Mouse (Mus musculus) midbrain, embryonic 14.5 days (tissue): ENCODE measurements at regions not wholly inside any gene's neighbourhood (a gene's known extent, or its start where the extent isn't known, plus 50 kb on each side); places are given as distances from the start of the nearest gene placed in this dataset.

ENCODE experiments used
- ATAC-seq: fragments of 200-750 bp; cut with Nextera tagmentation; 2 replicates; pipeline ENCODE4 v1.8.0; 2017; ENCODE audit warnings: moderate number of reproducible peaks, moderate library complexity; ENCODE audit not compliant: low FRiP score, low TSS enrichment
- DNase-seq: peaks from one replicate; pipeline ENCODE4 v3.0.0-alpha.2; 2015
- H3K27ac ChIP-seq: fragments of 300-500 bp; sonication (generic); replicated peaks from 2 replicates; pipeline ENCODE4 v1.5.1; 2014; ENCODE audit warnings: mild to moderate bottlenecking, low read depth, low read length, moderate library complexity
- H3K27me3 ChIP-seq: fragments of 300-500 bp; sonication (generic); 2 replicates; pipeline ENCODE4 v1.6.1; 2014; ENCODE audit warnings: low read length, control low read depth, mixed read lengths; ENCODE audit not compliant: control insufficient read depth, insufficient read depth
- H3K36me3 ChIP-seq: fragments of 300-500 bp; sonication (generic); 2 replicates; pipeline ENCODE4 v1.6.1; 2014; ENCODE audit warnings: low read length, control low read depth; ENCODE audit not compliant: control insufficient read depth, insufficient read depth
- H3K4me1 ChIP-seq: fragments of 300-500 bp; sonication (generic); 2 replicates; pipeline ENCODE4 v1.6.1; 2014; ENCODE audit warnings: mild to moderate bottlenecking, antibody characterized with exemption, low read length, control low read depth; ENCODE audit not compliant: control insufficient read depth, insufficient read depth
- H3K4me2 ChIP-seq: fragments of 300-500 bp; sonication (generic); 2 replicates; pipeline ENCODE4 v1.6.1; 2014; ENCODE audit warnings: mild to moderate bottlenecking, low read length, moderate library complexity
- H3K4me3 ChIP-seq: fragments of 300-500 bp; sonication (generic); replicated peaks from 2 replicates; pipeline ENCODE4 v1.5.1; 2014; ENCODE audit warnings: low read depth, low read length
- H3K9ac ChIP-seq: fragments of 300-500 bp; sonication (generic); replicated peaks from 2 replicates; pipeline ENCODE4 v1.6.1; 2014; ENCODE audit warnings: mild to moderate bottlenecking, low read length, moderate library complexity
- H3K9me3 ChIP-seq: fragments of 300-500 bp; sonication (generic); 2 replicates; pipeline ENCODE4 v1.6.1; 2016; ENCODE audit warnings: low read length, control low read depth, mixed read lengths; ENCODE audit not compliant: control insufficient read depth
- WGBS: fragments of 180-500 bp; shearing (Covaris S2); extraction: QIAGEN DNeasy Blood & Tissue Kit; methylation state at CpG from one replicate; pipeline ENCODE4 v1.1.7; 2014; 5-methylcytosine and 5-hydroxymethylcytosine counted together

- ATAC-seq (no peak), DNase-seq (no peak)
- no peak overlapping the region for H3K4me3 ChIP-seq
- no peaks in the 10 kb centered on the region for H3K9me3 ChIP-seq
- no peaks in the 10 kb centered on the region; the same call in 1 of the 2 replicates for H3K27me3 ChIP-seq
- peaks cover 18% of the 10 kb centered on the region for H3K4me1 ChIP-seq
- H3K27ac ChIP-seq: no peak overlapping the region
- H3K4me2 ChIP-seq: no peak overlapping the region
- 71% methylated on average over 3 of the region's 3 CpGs for WGBS
- no peak overlapping the region for H3K9ac ChIP-seq
- H3K36me3 ChIP-seq: no peaks in the 10 kb centered on the region
These were observed 506.0 kb downstream of the Irx1 start for GRCm38 (mm10) chr13:71457550-71457949.

GRCm38 (mm10) chr13:71452258-71452657 lies 511.3 kb downstream of the Irx1 start:
- WGBS: 90% methylated on average over 5 of the region's 5 CpGs
- Histone ChIP-seq H3K4me3 (no peak overlapping the region), H3K9ac (no peak overlapping the region), H3K27me3 (no peaks in the 10 kb centered on the region), H3K4me2 (no peak overlapping the region), H3K4me1 (no peaks in the 10 kb centered on the region), H3K36me3 (no peaks in the 10 kb centered on the region), H3K9me3 (no peaks in the 10 kb centered on the region), H3K27ac (no peak overlapping the region)
- no peak for ATAC-seq
- DNase-seq: no peak

GRCm38 (mm10) chr13:71437601-71438099 lies 525.9 kb downstream of the Irx1 start:
- DNase-seq (no peak), ATAC-seq (no peak)
- WGBS: 48% methylated on average over 2 of the region's 2 CpGs
- Histone ChIP-seq H3K36me3 (no peaks in the 10 kb centered on the region), H3K9me3 (no peaks in the 10 kb centered on the region), H3K27me3 (no peaks in the 10 kb centered on the region), H3K4me3 (no peak overlapping the region), H3K9ac (no peak overlapping the region), H3K4me1 (no peaks in the 10 kb centered on the region), H3K4me2 (no peak overlapping the region), H3K27ac (no peak overlapping the region)

- H3K36me3 ChIP-seq: no peaks in the 10 kb centered on the region
- no peaks in the 10 kb centered on the region for H3K27me3 ChIP-seq
- 27% methylated on average over 21 of the region's 21 CpGs for WGBS
- no peaks in the 10 kb centered on the region for H3K9me3 ChIP-seq
- H3K4me2 ChIP-seq: 0 out of 2 replicates have a peak overlapping the region, but pooled peaks have one; percentile 17
- no peak overlapping the region for H3K4me3 ChIP-seq
- H3K27ac ChIP-seq: no peak overlapping the region
- peak; percentile 57 for DNase-seq
- ATAC-seq: peak; percentile 46; the same call in 1 of the 2 replicates
- no peak overlapping the region for H3K9ac ChIP-seq
- H3K4me1 ChIP-seq: peaks cover 12% of the 10 kb centered on the region; the same call in 1 of the 2 replicates
These were observed 559.6 kb downstream of the Irx1 start for GRCm38 (mm10) chr13:71403654-71404560.

GRCm38 (mm10) chr13:71393716-71394309 lies 552.2 kb upstream of the Adamts16 start:
- WGBS: 71% methylated on average over 10 of the region's 10 CpGs
- H3K4me1 ChIP-seq: no peaks in the 10 kb centered on the region
- no peak for DNase-seq
- no peak overlapping the region for H3K4me3 ChIP-seq
- H3K9ac ChIP-seq: no peak overlapping the region
- ATAC-seq: no peak
- H3K27ac ChIP-seq: no peak overlapping the region
- H3K4me2 ChIP-seq: no peak overlapping the region
- no peaks in the 10 kb centered on the region for H3K9me3 ChIP-seq
- H3K36me3 ChIP-seq: no peaks in the 10 kb centered on the region
- H3K27me3 ChIP-seq: no peaks in the 10 kb centered on the region

GRCm38 (mm10) chr13:71378641-71379040 lies 537.0 kb upstream of the Adamts16 start:
- Histone ChIP-seq H3K9me3 (no peaks in the 10 kb centered on the region), H3K4me1 (no peaks in the 10 kb centered on the region), H3K9ac (no peak overlapping the region), H3K27me3 (no peaks in the 10 kb centered on the region), H3K4me3 (no peak overlapping the region), H3K4me2 (no peak overlapping the region), H3K27ac (no peak overlapping the region), H3K36me3 (no peaks in the 10 kb centered on the region)
- WGBS: 73% methylated on average over 2 of the region's 2 CpGs
- ATAC-seq (no peak), DNase-seq (no peak)

GRCm38 (mm10) chr13:71375909-71376606 lies 534.4 kb upstream of the Adamts16 start:
- 63% methylated on average over 9 of the region's 9 CpGs for WGBS
- no peaks in the 10 kb centered on the region for H3K27me3 ChIP-seq
- H3K4me2 ChIP-seq: no peak overlapping the region
- no peak overlapping the region for H3K4me3 ChIP-seq
- H3K9me3 ChIP-seq: no peaks in the 10 kb centered on the region
- ATAC-seq (no peak), DNase-seq (peak; percentile 27)
- no peak overlapping the region for H3K27ac ChIP-seq
- H3K9ac ChIP-seq: no peak overlapping the region
- no peaks in the 10 kb centered on the region for H3K36me3 ChIP-seq
- H3K4me1 ChIP-seq: no peaks in the 10 kb centered on the region

GRCm38 (mm10) chr13:71372701-71373685 lies 531.4 kb upstream of the Adamts16 start:
- H3K36me3 ChIP-seq: no peaks in the 10 kb centered on the region
- ATAC-seq (no peak), DNase-seq (peak; percentile 12)
- H3K4me1 ChIP-seq: no peaks in the 10 kb centered on the region
- no peak overlapping the region for H3K27ac ChIP-seq
- H3K4me3 ChIP-seq: no peak overlapping the region
- WGBS: 30% methylated on average over 10 of the region's 10 CpGs
- no peak overlapping the region for H3K9ac ChIP-seq
- H3K9me3 ChIP-seq: no peaks in the 10 kb centered on the region
- H3K27me3 ChIP-seq: no peaks in the 10 kb centered on the region
- no peak overlapping the region for H3K4me2 ChIP-seq
